In genomic region chr14:52060800-52061199, GRCm38 (mm10) we compare ENCODE assay signal across 17 mouse cellular contexts. TPM values are rescaled to one million over a fixed set of nuclear protein-coding genes. Genes with fewer than 3 reads are reported as not detected.
DNase-seq lines count a peak whose midpoint lies in the region; ATAC-seq lines count a peak whose summit lies in the region.
"Had no signal": no experiment of that assay in that cellular context is flagged by ENCODE, and none has a peak within 500 bp of the region (broad histone marks: within the 10 kb centered on the region; RNA-seq: fewer than 3 reads in every experiment).

No protein-coding gene starts in this region.

- peak; percentile 68 for DNase-seq in left cerebral cortex, postnatal 4 days
- no peak for DNase-seq in left cerebral cortex, postnatal 14 days (ENCODE audit: low spot score in 2 of 2)
- DNase-seq in cerebellum, adult 11-12 months = peak; percentile 98
- DNase-seq in cerebellum, adult 9-11 months = peak; percentile 98
- DNase-seq in testis, postnatal 14 days (ENCODE audit: low spot score) = no peak
- DNase-seq in thymus, postnatal 14 days = no peak
- DNase-seq: gastrocnemius, postnatal 14 days; kidney, adult 8-10 months; right cerebral cortex, postnatal 14 days had no signal

- intact Hi-C loops in left cerebral cortex, postnatal 4 days (cut with DNase I) = no loop called here
- intact Hi-C loops in left cerebral cortex, postnatal 14 days (cut with DNase I) = no loop called here

- ATAC-seq in erythroid progenitor cell, adult 5-6 weeks (replicated peaks; ENCODE audit: low FRiP score, poor library complexity, severe bottlenecking) = no peak
- ATAC-seq: forebrain, embryonic 13.5 days; inflammation-experienced regulatory T-cells, adult 6 months; lung, postnatal 0 days; midbrain, embryonic 13.5 days had no signal

RNA-seq across cellular contexts. Expression of gene Olfr221, which starts 18.5 kb away (rescaled TPM):
- total RNA-seq in left cerebral cortex, postnatal 4 days (2021) = not detected
- total RNA-seq in left cerebral cortex, postnatal 14 days (2021) = not detected
- total RNA-seq in erythroid progenitor cell, adult 5-6 weeks (2015; ENCODE audit: low replicate concordance) = not detected in 2 replicates
- not detected in 2 replicates for total RNA-seq in erythroid progenitor cell, adult 5-6 weeks (2017; ENCODE audit: low replicate concordance)
- total RNA-seq: adrenal gland, adult 18-20 months; gastrocnemius, postnatal 14 days; layer of hippocampus, postnatal 25 days; left cerebral cortex, postnatal 10 days had no signal

RNA-seq across cellular contexts. Expression of gene Zfp219, which starts 40.3 kb away (rescaled TPM):
- total RNA-seq in left cerebral cortex, postnatal 4 days (2021) = 10 to 100 TPM; 32.3 to 36.7 TPM
- 10 to 100 TPM; 29.5 to 33.6 TPM for total RNA-seq in left cerebral cortex, postnatal 14 days (2021)
- total RNA-seq in erythroid progenitor cell, adult 5-6 weeks (2015; ENCODE audit: low replicate concordance) = 2.2 and 4.2 TPM in 2 replicates
- total RNA-seq in erythroid progenitor cell, adult 5-6 weeks (2017; ENCODE audit: low replicate concordance) = 3.9 and 4.8 TPM in 2 replicates

RNA-seq across cellular contexts. Expression of gene Hnrnpc, which starts 43.0 kb away (rescaled TPM):
- total RNA-seq in left cerebral cortex, postnatal 4 days (2021) = 100 to 1,000 TPM; 220 to 223 TPM
- total RNA-seq in left cerebral cortex, postnatal 14 days (2021) = 100 to 1,000 TPM; 194 to 206 TPM
- total RNA-seq in erythroid progenitor cell, adult 5-6 weeks (2015; ENCODE audit: low replicate concordance) = 211 and 286 TPM in 2 replicates
- total RNA-seq in erythroid progenitor cell, adult 5-6 weeks (2017; ENCODE audit: low replicate concordance) = 222 and 316 TPM in 2 replicates

RNA-seq across cellular contexts. Expression of gene Tmem253, which starts 45.3 kb away (rescaled TPM):
- under 1 TPM in 1 of 2 experiments, not detected in 1; 0.38 TPM for total RNA-seq in left cerebral cortex, postnatal 4 days (2021)
- total RNA-seq in left cerebral cortex, postnatal 14 days (2021) = under 1 TPM; 0.36 to 0.77 TPM
- 6.5 TPM in 1 of 2 replicates, not detected in the other for total RNA-seq in erythroid progenitor cell, adult 5-6 weeks (2015; ENCODE audit: low replicate concordance)
- total RNA-seq in erythroid progenitor cell, adult 5-6 weeks (2017; ENCODE audit: low replicate concordance) = 0.15 TPM in 1 of 2 replicates, not detected in the other
- total RNA-seq: left cerebral cortex, postnatal 10 days had no signal

RNA-seq across cellular contexts. Expression of gene Rpgrip1, which starts 49.7 kb away (rescaled TPM):
- 1 to 10 TPM; 2.3 to 2.5 TPM for total RNA-seq in left cerebral cortex, postnatal 4 days (2021)
- total RNA-seq in left cerebral cortex, postnatal 14 days (2021) = 1 to 10 TPM in 1 of 2 experiments, under 1 TPM in 1; 0.88 to 2.2 TPM
- 0.36 and 10.1 TPM in 2 replicates for total RNA-seq in erythroid progenitor cell, adult 5-6 weeks (2015; ENCODE audit: low replicate concordance)
- 1.3 and 9.9 TPM in 2 replicates for total RNA-seq in erythroid progenitor cell, adult 5-6 weeks (2017; ENCODE audit: low replicate concordance)

Comparison
In these comparisons a context has a peak if more than half of its experiments do, and no peak if none do; other contexts are left out.
1. DNase-seq: peak in left cerebral cortex, postnatal 4 days (single experiment), cerebellum, adult 11-12 months (single experiment) and cerebellum, adult 9-11 months (single experiment); none in left cerebral cortex, postnatal 14 days (0 of 2), testis, postnatal 14 days (single experiment) and thymus, postnatal 14 days (single experiment).
2. RNA of gene Zfp219, which starts 40.3 kb away (total RNA-seq): 32.3 to 36.7 TPM in left cerebral cortex, postnatal 4 days and 29.5 to 33.6 TPM in left cerebral cortex, postnatal 14 days; 2.2 to 4.8 TPM in erythroid progenitor cell, adult 5-6 weeks; every median in the first group is over 4 times any median in the second.